Mouse (Mus musculus) spleen, postnatal 14 days (tissue): Measurements from ENCODE around the gene Nol7.

Experiments used
- DNase-seq, 2 experiments: peaks; one replicate each; pipeline ENCODE4 v3.0.0; 2021 to 2022; ENCODE audit warnings: low spot score in 2 of 2

Nol7 gene

DNA sequence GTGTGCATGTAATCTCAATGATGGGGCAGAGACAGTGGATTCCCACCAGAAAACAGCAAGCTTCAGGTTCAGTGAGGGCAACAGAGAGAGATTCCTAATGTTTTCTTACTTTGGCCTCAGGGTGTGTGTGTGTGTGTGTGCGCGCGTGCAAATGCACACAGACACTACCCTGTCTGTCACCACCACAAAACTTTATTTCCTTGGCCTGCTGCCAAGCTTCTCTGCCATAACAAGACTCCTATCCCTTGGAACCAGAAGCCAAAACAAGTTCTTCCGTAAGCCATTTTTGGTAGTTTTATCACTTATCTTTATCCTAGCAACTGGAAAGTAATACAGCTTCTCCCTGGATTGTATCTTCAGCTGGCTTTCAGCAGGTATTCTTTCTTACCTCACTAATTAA lies 30.2 kb downstream of the Nol7 start:
- no peak for DNase-seq

DNA sequence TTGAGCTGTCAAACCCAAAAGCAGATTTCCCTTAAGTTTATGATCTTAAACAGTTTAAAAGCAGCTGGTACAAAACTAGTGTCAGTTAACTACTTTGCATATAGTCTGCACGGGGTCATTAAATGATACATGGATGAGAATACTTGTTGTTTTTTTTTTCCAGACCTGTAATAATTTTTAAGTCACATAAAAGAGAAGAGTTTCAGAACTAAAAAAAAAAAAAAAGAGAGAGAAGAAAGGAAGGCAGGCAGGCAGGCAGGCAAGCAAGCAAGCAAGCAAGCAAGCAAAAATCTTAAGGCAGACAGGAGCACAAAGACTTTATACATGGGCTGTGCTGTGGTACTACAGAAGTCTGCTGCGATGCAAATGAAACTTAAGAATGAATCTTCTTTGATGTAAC lies 35.2 kb downstream of the Nol7 start:
- no peak for DNase-seq

DNA sequence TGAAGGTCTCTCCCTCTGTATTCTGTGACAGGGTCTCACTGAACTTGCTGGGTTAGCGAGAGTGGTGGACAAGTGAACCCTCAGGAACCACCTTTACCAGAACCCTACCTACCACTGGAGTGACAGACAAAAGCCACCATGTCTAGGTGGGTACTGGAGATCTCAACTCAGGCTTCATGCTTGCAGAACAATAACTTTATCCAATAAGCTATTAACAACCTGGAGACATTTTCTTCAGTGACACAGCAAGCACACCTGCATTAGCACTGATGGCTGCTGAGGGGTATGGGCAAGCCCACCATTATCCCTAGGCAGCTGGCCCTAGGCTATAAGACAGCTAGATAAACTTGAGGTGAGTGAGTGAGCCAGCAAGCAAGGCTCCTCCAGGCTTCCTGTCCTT lies 42.2 kb downstream of the Nol7 start:
- DNase-seq: no peak

DNA sequence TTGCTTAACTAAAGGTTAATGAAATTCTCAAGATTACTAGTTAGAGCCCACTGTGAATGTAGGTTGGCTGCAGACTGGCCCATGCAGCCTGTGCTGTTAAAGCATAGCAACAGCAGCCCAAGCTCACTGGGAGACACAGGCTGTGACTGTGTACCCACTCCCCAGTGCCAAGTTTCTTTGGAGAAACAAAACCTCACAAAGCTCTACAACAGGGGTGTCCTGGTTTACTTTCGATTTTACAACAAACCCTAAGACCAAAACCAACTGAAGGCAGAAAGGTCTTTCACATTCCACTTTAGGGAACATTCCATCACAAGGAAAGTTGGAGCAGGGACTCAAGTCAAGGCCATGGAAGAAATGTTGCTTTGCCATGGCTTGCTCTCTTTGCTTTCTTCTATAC lies 44.4 kb downstream of the Nol7 start:
- no peak for DNase-seq

DNA sequence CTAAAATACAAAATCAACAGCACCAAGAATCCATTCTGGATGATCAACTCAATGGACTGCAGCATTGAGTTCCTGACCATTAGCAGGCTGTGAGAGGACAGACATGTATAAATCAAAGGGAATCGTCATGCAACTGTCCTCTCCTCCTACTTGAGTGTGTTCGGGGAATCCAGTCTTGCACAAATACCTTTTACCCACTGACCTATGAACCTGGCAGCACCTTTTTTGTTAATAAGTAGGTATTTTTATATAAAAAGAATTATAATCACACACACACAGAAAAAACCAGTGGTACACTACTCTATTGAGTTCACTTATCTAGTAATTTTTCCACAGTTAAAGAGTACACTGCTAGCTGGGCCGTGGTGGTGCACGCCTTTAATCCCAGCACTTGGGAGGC lies 45.5 kb downstream of the Nol7 start:
- no peak for DNase-seq

DNA sequence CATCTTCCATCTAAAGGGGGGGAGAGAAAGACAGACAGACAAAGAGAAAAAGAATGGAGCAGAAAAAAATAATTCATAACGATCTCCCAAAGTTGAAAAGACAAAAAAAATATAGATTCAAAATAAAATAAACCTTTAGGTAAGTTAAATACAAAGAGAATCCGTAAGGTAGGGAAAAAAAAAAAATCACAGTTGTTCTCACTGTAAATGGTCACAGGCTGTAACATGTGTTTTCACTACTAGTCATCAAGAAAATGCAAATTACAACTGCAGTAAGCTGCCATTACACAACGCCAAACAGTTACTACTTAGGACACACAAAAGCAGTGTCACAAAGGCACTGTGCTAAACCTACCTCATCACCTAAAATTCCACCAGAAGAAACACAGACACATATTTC lies 46.5 kb downstream of the Nol7 start:
- DNase-seq: no peak

DNA sequence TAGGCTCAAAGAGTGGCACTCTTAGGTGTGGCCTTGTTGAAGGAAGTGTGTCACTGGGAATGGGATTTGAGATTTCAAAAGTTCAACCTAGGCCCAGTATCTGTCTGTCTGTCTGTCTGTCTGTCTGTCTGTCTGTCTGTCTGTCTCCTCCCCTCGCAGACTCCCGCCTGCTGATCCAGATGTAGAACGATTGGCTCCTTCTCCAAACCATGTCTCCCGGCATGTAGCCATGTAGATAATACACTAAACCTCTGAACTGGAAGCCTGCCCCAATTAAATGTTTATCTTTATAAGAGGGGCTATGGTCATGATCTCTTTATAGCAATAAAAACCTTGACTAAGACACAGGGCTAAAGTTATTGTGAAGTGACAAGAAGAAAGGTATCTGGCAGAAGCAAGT lies 47.6 kb downstream of the Nol7 start:
- no peak for DNase-seq

DNA sequence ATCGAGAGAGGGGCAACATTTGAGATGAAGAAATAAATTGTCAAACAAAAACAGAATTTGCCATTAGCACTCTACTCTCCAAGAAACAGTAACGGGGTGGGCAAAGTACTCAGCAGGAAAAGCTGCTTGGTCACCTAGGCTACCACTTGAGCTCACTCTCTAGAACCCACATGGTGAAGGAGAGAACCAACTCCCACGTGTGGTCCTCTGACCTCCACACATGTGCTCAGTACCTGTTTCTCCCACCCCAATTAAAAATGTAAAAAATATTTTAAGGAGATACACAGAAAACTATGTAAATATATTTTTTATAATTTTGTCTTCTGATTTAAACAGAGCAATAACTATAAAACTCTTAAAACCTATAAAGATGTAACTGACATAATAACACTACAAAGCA lies 49.5 kb downstream of the Nol7 start:
- no peak for DNase-seq

DNA sequence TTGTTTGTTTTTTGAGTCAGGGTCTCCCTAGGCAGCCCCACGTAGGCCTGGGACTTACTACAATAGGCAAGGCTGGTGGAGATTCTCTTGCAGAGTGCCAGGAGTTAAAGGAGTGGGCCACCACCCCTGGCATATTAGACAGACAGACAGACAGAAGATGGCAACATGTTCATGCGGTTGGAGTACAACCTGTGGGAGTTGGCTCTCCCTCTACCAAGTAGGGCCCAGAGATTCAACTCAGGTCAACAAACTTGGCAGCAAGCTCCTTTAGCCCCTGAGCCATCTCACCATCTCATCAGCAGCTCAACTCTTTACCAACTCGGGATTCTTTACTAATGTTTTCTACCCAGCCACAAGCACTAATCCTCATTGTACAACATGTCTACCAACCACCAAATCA lies 52.5 kb downstream of the Nol7 start:
- DNase-seq: no peak

DNA sequence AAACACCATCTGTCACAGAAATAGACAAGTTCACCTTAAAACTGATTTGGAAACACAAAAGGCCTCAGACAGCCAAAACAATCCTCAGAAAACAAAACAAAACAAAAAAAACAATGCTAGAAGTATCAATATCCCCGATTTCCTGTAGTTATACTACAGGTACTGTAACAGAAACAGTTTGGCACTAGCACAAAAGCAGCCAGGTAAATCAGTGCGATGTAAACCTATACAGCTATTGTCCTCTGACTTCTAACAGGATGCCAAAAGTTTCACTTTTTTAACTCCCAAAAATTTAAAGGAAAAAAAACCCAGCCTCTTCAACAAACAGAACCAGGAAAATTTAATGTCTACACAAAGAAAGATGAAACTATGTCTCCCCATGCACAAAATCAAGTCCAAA lies 54.0 kb downstream of the Nol7 start:
- no peak for DNase-seq

DNA sequence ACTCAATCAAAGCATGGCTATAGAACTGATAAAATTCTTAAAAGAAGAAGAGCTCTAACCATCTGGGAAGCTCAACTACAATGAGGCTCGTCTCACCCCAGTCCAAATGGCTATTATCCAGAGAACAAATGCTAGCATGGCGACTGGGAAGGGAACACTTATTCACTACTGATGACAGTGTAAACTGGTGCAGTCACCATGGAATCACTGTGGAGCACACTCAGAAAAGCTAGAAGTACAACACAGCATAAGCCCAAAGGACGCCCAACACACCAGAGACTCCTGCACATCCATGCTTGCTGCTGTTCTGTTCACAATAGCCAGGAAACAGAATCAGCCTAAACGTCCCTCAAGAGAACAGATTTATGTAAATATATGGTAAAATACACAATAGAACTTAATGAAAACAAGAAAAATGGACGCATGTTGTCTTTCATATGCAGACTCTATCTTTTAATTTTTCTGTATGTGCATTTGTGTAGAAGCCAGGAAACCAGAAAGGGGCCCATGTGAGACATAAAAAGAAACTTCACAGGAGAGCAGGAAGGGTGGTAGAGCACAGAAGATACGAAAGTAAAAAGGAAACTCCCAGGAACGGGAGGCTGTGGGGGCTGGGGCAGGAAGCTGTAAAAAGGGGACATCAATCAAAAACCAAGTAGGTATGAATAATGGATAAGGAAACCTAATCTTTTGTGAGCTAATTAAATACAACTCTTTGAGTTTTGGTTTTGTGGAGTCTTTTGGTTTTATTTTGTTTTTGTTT lies 54.8 kb downstream of the Nol7 start:
- DNase-seq: no peak

DNA sequence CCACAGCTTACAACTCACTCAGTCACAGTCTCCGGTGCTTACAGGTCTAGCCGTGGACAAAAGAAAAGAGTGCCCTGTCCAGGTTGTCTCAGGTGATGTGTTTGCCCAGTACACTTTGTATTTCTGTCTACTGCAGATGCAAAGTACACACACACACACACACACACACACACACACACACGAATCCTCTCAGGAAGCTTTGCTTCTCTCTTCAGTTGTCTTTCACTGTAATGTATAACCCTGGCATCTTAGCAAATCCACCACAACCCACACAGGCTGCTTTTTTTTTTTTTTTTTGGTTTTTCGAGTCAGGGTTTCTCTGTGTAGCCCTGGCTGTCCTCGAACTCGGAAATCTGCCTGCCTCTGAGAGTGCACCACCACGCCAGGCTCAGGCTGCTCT lies 56.2 kb downstream of the Nol7 start:
- DNase-seq: no peak
